Mouse (Mus musculus) neutrophil, adult 5-6 weeks (primary cell): ENCODE measurements around the gene Isg20l2. TPM values are rescaled to one million over a fixed set of nuclear protein-coding genes. Genes with fewer than 3 reads are reported as not detected.
A peak's percentile ranks its signal among the peaks of the same experiment; 100 is the strongest.

ENCODE experiments used
- ATAC-seq: fragments of 151-379, 151-347 bp; 2 replicates; pipeline ENCODE4 v1.8.0; 2017; ENCODE audit warnings: mild to moderate bottlenecking, moderate TSS enrichment; ENCODE audit not compliant: insufficient number of reproducible peaks, poor library complexity, low FRiP score, severe bottlenecking; ENCODE audit errors: extremely low read depth
- total RNA-seq: library from RNA; stranded (forward); fragments of 200-1000 nt; gene quantifications from 2 replicates; pipeline ENCODE4 v1.2.3, GENCODE M21; 2017

Isg20l2 gene
- total RNA-seq, 1 experiment from 2014 or later: 32.5 TPM

DNA sequence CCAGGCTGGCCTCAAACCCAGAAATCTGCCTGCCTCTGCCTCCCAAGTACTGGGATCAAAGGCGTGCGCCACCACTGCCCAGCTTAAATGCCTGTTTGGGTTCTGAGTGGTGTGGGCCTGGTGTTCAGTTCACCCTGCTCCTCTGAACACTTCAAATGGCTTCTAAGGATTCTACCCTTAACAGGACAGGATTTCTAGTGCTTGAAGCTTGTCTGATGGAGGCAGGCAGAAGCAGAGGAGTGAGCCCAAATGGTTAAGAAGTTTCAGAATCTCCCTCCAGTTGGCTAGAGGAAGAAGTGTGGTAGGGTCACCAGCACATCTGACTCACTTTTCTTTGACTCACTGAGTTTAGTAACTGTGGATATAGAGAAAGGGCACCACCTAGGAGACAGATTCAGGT is 20.7 kb upstream of the Isg20l2 start:
- ATAC-seq: no peak

DNA sequence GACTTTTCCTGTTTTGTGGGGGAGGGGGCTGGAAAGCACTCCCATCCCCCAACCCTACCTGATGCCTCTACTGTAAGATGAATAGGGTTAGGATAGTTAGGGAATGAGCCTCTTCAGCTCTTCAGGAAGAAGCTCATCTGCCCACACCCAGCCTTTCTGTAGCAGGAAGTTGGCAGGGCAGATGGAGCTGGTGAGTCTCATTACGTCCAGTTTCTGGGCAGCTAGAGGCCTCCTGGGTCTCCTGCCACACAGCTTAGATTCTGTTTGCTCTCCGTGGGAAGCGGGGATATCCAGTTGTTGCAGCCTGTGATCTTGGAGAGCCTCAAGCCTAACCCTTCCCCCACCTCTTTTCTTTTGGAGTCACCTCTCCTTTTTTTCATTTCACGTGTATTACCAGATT is 20.2 kb upstream of the Isg20l2 start:
- ATAC-seq: no peak

GRCm38 (mm10) chr3:87910573-87911141 is 19.5 kb upstream of the Isg20l2 start:
- 0 out of 2 replicates have a peak, but pooled peaks have one; percentile 21 for ATAC-seq

DNA sequence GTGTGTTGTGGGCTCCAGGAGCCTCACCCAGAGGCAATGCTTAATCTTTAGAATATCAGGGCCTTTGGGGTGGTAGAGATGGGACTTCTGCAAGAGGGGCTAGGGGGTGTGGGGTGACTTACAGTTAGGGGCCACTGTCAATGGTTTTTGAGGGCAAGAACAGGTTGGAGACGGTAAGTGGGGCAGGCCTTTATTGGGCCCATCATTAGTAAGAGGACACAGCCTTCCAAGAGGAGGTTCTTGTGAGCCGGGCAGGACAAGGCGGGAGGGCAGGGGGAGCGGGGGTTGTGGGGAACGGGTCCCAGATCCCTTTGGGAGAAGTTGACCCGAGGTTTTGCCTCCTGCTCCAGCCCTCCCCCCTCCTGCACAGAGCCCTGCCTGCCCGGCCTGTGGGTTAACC is 16.6 kb upstream of the Isg20l2 start:
- no peak for ATAC-seq

DNA sequence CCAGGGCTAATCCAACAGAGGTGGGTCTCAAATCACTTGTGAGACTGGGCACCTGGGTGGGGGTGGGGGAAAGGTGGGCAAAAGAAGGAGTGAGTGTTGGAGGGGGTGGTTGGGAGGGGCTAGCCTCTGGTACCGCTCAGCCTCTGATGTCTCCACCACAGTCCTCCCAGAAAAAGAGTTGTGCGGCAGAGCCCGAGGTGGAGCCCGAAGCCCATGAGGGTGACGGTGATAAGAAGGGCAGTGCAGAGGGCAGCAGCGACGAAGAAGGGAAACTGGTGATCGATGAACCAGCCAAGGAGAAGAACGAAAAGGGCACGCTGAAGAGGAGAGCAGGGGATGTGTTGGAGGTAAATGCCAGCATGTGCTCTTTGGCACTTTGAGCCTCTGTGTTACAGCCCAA is 16.2 kb upstream of the Isg20l2 start:
- no peak for ATAC-seq

DNA sequence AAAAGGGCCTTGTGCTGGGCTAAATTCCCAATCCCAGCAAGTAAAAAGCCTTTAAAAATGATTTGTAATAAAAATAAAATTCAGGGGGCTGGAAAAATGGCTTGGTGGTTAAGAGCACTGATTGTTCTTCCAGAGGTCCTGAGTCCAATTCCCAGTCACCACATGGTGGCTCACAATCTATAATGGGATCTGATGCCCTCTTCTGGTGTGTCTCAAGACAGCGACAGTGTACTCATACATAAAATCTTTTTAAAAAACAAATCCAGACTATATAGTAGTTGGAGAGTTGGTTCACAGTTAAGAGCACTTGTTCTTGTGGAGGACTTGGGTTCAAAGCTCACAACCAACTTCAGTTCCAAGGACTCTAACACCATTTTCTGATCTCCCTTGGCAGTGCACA is 13.1 kb upstream of the Isg20l2 start:
- ATAC-seq: no peak

- ATAC-seq: no peak
Measured at GRCm38 (mm10) chr3:87918551-87918950, 11.6 kb upstream of the Isg20l2 start.

GRCm38 (mm10) chr3:87919336-87920108 is 10.6 kb upstream of the Isg20l2 start, which contains the start of gene Mrpl24:
TSS of gene Mrpl24 (plus strand) at chr3:87919506.
- peak; percentile 78 for ATAC-seq

GRCm38 (mm10) chr3:87920270-87920943 is 9.7 kb upstream of the Isg20l2 start:
- ATAC-seq: no peak

- no peak for ATAC-seq
Measured at GRCm38 (mm10) chr3:87924996-87925395, 5.1 kb upstream of the Isg20l2 start.

GRCm38 (mm10) chr3:87927452-87927851 is 2.7 kb upstream of the Isg20l2 start:
- ATAC-seq: no peak

DNA sequence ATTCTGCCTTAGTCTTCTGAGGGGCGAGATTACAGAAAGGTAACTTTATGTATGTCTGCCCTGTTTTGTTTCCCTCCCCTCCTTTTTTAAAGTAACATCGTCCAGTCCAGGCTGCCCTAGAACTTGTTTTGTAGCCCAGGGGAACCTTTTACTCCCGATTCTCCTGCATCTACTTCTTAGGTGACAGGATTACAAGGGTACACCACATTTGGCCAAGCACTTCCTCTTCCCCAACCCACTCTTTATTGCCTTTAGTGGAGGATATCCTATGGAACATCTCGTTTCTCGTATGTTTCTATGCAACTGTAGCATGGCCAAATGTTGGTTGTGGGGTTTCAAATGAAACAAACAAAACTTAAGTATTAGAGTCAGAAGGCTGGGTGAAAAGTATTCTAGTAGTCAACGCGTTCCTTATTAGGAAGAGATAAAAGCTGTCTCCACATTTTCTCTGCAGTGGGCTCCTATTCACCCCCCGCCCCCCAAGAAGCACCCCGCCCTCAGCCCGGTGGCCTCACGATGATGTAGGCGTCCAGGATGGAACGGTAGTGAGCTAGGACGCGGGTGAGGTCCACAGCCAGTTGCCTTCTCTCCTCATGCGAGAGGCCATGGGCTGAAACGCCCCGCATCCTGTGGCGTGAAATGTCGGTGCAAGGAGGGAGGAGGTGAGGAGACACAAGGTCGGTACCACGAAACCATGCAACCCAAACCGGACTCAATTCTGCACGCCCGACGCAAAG is 605 bp upstream of the Isg20l2 start:
- 0 out of 2 replicates have a peak, but pooled peaks have one; percentile 8 for ATAC-seq

GRCm38 (mm10) chr3:87934026-87934425 is 3.9 kb downstream of the Isg20l2 start:
- ATAC-seq: no peak

DNA sequence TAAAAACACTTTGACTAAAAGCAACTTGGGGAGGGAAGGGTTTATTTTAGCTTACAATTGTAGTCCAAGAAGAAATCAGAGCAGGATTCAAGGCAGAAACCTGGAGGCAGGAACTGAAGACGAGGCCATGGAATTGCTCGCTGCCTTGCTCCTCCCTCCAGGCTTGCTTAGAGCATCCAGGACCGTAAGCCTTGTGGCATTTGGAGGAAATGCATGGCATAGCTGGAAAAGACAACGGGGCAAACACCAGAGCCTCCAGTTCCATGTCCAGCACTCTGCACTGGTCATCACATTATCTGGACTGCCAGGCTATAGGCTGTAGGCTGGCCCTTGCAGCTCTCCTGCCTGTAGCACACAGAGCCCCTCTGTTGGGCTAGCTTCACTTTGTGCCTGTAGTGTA is 4.4 kb downstream of the Isg20l2 start:
- no peak for ATAC-seq

DNA sequence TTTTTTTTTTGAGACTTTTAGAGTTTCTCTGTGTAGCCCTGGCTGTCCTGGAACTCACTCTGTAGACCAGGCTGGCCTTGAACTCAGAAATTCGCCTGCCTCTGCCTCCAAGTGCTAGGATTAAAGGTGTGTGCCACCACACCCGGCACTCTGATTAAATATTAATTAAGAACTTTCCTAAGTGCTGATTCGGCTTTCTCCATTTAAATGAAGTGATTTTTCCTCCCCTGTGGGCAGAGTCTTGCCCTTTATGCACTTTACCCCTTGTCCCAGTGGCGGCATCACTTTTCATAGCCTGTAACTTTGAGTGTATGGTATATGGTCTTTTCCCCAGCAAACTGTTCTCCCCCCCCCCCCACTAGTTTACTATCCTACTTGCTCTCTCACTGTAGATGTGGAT is 5.1 kb downstream of the Isg20l2 start:
- ATAC-seq: no peak

DNA sequence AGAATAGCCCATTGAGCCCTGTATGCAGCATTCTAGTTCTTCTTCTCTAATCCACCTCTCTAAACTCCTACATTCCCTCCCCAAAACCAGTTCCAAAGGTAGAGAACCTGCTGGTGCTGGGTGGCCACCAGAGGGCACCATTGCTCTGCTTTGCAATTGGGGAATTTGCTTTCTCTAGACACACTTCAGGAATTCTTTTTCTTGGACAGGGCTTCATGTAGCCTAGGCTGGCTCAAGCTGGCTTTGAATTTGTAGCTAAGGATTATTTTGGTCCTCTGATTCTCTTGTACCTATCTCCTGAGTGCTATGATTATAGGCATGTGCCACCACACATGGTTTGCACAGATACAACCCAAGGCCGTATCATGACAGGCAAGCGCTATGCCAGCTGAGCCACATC is 5.7 kb downstream of the Isg20l2 start:
- ATAC-seq: 0 out of 2 replicates have a peak, but pooled peaks have one; percentile 33

DNA sequence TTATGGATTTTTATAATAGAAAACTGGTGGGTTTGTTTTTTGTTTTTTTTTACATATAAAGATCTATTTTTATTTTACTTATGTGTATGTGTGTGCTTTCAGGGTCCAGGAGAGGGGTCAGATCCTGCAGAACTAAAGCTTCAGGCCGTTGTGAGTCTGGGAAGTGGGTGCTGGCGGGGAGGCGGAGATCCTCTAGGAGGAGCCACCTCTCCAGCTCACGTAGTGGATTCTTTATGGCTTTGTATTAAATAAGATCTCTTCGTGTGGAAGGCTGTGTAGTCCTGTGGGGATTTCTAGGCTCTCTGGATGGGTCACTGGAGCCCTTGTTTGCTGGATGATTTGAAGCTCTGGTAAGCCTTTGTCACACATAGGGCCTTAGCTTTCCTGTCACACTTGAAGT is 10.5 kb downstream of the Isg20l2 start:
- ATAC-seq: no peak

GRCm38 (mm10) chr3:87942471-87942870 is 12.4 kb downstream of the Isg20l2 start:
- ATAC-seq: no peak

- ATAC-seq: no peak
Measured at GRCm38 (mm10) chr3:87943586-87943985, 13.5 kb downstream of the Isg20l2 start.
